Mouse (Mus musculus) intestine, embryonic 16.5 days (tissue): ENCODE data around the gene Lmbrd1. TPM values are rescaled to one million over a fixed set of nuclear protein-coding genes. Genes with fewer than 3 reads are reported as not detected.

Source experiments
- ATAC-seq: fragments of 200-750 bp; cut with Nextera tagmentation; 2 replicates; pipeline ENCODE4 v1.8.0; 2017; ENCODE audit warnings: moderate TSS enrichment, moderate library complexity
- H3K27ac ChIP-seq: fragments of 300-500 bp; sonication (generic); 2 replicates; pipeline ENCODE4 v1.5.1; 2014; ENCODE audit warnings: mild to moderate bottlenecking, low read length
- H3K27me3 ChIP-seq: fragments of 300-500 bp; sonication (generic); replicated peaks from 2 replicates; pipeline ENCODE4 v1.6.1; 2014; ENCODE audit warnings: low read length, control low read depth, mixed read lengths; ENCODE audit not compliant: control insufficient read depth, insufficient read depth
- H3K36me3 ChIP-seq: fragments of 300-500 bp; sonication (generic); 2 replicates; pipeline ENCODE4 v1.6.1; 2014; ENCODE audit warnings: low read length, control low read depth; ENCODE audit not compliant: control insufficient read depth, insufficient read depth
- H3K4me1 ChIP-seq: fragments of 300-500 bp; sonication (generic); 2 replicates; pipeline ENCODE4 v1.6.1; 2014; ENCODE audit warnings: low read length, control low read depth, mixed read lengths; ENCODE audit not compliant: control insufficient read depth, insufficient read depth
- H3K4me2 ChIP-seq: fragments of 300-500 bp; sonication (generic); 2 replicates; pipeline ENCODE4 v1.6.1; 2014; ENCODE audit warnings: low read depth, low read length, control low read depth
- H3K4me3 ChIP-seq: fragments of 300-500 bp; sonication (generic); 2 replicates; pipeline ENCODE4 v1.5.1; 2014; ENCODE audit warnings: mild to moderate bottlenecking, low read length
- H3K9ac ChIP-seq: fragments of 300-500 bp; sonication (generic); 2 replicates; pipeline ENCODE4 v1.6.1; 2014; ENCODE audit warnings: low read depth, low read length
- H3K9me3 ChIP-seq: fragments of 300-500 bp; sonication (generic); 2 replicates; pipeline ENCODE4 v1.6.1; 2016; ENCODE audit warnings: low read length, control low read depth; ENCODE audit not compliant: control insufficient read depth
- WGBS: fragments of 180-500 bp; shearing (Covaris S2); extraction: QIAGEN DNeasy Blood & Tissue Kit; methylation state at CpG from one replicate; pipeline ENCODE4 v1.1.7; 2014; 5-methylcytosine and 5-hydroxymethylcytosine counted together
- polyA plus RNA-seq: library from polyadenylated mRNA; unstranded; fragments of >200 nt; fragmentation: Nextera tagmentation; extraction: Ambion mirVana; gene quantifications from 2 replicates; pipeline ENCODE4 v1.2.1, GENCODE M21; 2015

The Lmbrd1 gene
- polyA plus RNA-seq, 1 experiment from 2014 or later = 36.5 TPM

DNA sequence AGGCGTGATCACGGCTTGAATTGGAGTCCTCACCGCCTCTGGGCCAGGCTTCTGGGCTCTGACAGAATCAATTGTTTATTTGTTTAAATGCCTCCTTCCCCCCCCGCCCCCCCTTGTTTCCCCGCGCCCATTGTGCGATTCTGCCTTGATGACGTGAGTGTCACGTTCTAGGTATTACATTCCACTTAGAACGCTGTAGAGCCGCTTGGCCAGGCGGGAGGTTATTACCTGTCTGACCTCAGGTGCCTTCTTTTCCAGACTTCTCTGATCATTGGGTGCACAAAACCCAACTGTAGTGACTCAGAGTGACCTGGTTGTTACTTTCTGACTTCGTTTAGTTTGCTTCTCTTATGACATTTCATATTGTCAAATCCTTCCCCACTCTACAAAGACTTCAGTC, 641 bp downstream of the Lmbrd1 start:
- WGBS = 2% methylated on average over 12 of the region's 13 CpGs

DNA sequence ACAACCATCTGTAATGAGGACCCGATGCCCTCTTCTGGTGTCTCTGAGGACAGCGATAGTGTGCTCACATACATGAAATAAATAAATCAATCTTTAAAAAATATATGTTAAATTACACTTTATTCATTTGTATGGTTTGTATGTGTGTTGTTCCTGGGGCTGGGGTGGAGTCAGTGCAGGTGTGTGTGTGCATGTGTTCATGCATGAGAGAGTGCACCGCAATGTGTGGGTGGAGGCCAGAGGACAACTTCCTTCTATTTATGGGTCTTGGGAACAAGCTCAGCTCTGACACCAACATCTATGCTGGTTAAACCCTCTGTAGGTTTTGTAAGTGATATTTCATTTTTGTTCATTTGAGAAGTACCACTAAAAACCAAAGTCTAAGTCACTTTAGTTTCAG, 2.6 kb downstream of the Lmbrd1 start:
- WGBS = 95% methylated on average over 3 of the region's 3 CpGs

More for the DNA sequence above, 641 bp downstream of the Lmbrd1 start:
- H3K4me3 ChIP-seq = peak overlapping the region; percentile 88
- H3K9me3 ChIP-seq = no peaks in the 10 kb centered on the region
- no peaks in the 10 kb centered on the region for H3K36me3 ChIP-seq
- H3K4me2 ChIP-seq = peak overlapping the region; percentile 68
- peak overlapping the region; percentile 94 for H3K9ac ChIP-seq
- H3K27me3 ChIP-seq = no peaks in the 10 kb centered on the region
- peak overlapping the region; percentile 75 for H3K27ac ChIP-seq
- H3K4me1 ChIP-seq = peaks cover 4% of the 10 kb centered on the region
- peak; percentile 45 for ATAC-seq

DNA sequence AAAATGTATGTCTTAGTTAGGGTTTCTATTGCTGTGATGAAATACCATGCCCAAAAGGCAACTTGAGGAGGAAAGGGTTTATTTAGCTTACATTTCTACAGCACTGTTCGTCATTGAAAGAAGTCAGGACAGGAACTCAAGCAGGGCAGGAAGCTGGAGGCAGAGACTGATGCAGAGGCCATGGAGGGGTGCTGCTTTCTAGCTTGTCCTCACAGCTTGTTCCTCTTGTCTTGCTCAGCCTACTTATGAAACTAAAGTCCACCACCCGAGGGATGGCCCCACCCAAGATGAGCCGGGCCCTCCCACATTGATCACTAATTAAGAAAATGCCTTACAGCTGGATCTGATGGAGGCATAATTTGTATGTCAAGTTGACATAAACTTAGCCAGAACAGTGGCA, 3.5 kb downstream of the Lmbrd1 start:
- 68% methylated on average over 3 of the region's 3 CpGs for WGBS
- no peaks in the 10 kb centered on the region for H3K9me3 ChIP-seq
- H3K4me3 ChIP-seq = no peak overlapping the region
- peaks cover 4% of the 10 kb centered on the region for H3K4me1 ChIP-seq
- H3K36me3 ChIP-seq = no peaks in the 10 kb centered on the region
- no peak for ATAC-seq
- H3K27ac ChIP-seq = no peak overlapping the region
- no peak overlapping the region for H3K9ac ChIP-seq
- H3K4me2 ChIP-seq = no peak overlapping the region
- no peaks in the 10 kb centered on the region for H3K27me3 ChIP-seq

More for the DNA sequence above, 2.6 kb downstream of the Lmbrd1 start:
- no peaks in the 10 kb centered on the region for H3K36me3 ChIP-seq
- no peak overlapping the region for H3K9ac ChIP-seq
- H3K27me3 ChIP-seq = no peaks in the 10 kb centered on the region
- peaks cover 4% of the 10 kb centered on the region for H3K4me1 ChIP-seq
- ATAC-seq = no peak
- no peak overlapping the region for H3K4me3 ChIP-seq
- H3K9me3 ChIP-seq = no peaks in the 10 kb centered on the region
- no peak overlapping the region for H3K27ac ChIP-seq
- H3K4me2 ChIP-seq = no peak overlapping the region

DNA sequence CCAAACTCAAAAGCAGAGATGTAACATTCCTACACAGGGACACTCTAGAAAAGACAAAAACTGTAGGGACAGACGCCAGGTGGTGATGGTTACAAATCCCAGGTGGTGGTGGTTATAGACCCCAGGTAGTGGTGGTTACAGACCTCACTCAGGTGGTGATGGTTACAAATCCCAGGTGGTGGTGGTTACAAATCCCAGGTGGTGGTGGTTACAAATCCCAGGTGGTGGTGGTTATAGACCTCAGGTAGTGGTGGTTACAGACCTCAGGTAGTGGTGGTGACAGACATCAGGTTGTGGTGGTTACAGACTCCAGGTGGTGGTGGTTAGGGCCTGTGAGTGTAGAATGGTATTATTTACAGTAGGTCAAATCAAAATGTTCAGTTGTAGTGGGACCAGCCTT, 5.5 kb downstream of the Lmbrd1 start:
- H3K9me3 ChIP-seq = no peaks in the 10 kb centered on the region
- no peak overlapping the region for H3K4me3 ChIP-seq
- H3K36me3 ChIP-seq = no peaks in the 10 kb centered on the region
- H3K9ac ChIP-seq = no peak overlapping the region
- H3K4me1 ChIP-seq = peaks cover 4% of the 10 kb centered on the region
- peak; percentile 88 for ATAC-seq
- H3K27me3 ChIP-seq = no peaks in the 10 kb centered on the region
- no peak overlapping the region for H3K4me2 ChIP-seq
- WGBS = 88% methylated on average over 1 of the region's 1 CpGs
- H3K27ac ChIP-seq = no peak overlapping the region

DNA sequence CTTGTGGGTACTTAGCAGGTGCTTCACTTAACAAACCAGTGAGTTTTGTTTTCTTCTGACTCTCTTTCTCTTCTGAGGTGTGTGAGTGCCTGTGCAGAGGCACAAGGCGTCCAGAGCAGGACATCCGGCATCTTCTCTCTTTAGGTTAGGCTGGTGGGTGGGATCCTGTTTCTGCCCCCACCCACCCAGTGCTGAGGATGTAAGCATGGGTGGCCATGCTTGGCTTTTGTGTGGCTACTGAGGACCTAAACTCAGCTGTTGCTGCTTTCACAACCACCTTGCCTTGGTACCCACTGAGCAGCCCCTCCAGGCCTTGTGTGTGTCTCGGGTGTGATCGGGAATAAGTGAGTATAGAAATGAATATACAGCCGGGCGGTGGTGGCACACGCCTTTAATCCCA, 7.2 kb downstream of the Lmbrd1 start:
- H3K4me1 ChIP-seq = no peaks in the 10 kb centered on the region; the same call in 1 of the 2 replicates
- WGBS = 97% methylated on average over 7 of the region's 7 CpGs
- H3K4me2 ChIP-seq = no peak overlapping the region
- no peaks in the 10 kb centered on the region for H3K36me3 ChIP-seq
- no peak overlapping the region for H3K9ac ChIP-seq
- H3K4me3 ChIP-seq = no peak overlapping the region
- ATAC-seq = no peak
- H3K9me3 ChIP-seq = no peaks in the 10 kb centered on the region
- H3K27me3 ChIP-seq = no peaks in the 10 kb centered on the region
- H3K27ac ChIP-seq = no peak overlapping the region

DNA sequence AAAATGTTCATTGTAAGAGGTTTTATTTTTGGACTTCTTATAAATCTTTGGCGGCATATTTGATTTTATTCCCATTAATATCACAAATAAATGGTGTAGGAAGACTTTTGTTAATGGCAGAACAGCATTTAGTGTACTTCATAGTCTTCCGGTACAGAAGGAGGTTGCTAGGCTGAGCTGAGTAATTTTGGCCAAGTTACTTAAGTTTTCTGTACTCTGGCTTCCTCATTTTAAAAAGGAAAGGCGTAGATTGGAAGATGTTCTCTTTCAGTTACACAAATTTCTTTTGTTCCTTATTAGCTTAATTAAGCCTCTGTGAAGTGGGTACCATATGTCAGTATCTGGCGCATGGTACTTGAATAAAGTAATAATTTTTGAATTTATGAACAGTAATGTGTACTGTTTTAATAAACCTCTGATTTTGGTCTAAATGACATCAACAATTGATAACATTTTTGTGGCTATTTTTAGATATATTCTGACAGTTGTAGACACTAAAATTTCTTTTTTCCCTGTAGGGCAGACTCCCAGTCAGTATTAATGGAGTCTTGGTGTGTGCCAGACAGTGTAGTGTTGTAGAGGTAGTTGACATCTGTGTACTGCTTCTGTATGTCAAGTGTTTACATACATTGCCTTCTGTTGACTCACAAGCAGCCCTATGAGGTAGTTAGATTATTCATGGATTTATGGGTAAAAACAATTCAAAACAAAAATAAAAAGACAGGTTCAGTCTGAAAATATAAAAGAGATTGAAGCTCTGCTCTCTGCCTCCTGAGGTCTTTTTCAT, 8.0 kb downstream of the Lmbrd1 start:
- no peak for ATAC-seq
- Histone ChIP-seq H3K9ac (no peak overlapping the region), H3K4me1 (no peaks in the 10 kb centered on the region; the same call in 1 of the 2 replicates), H3K9me3 (no peaks in the 10 kb centered on the region), H3K4me3 (no peak overlapping the region), H3K4me2 (no peak overlapping the region), H3K27ac (no peak overlapping the region), H3K27me3 (no peaks in the 10 kb centered on the region), H3K36me3 (no peaks in the 10 kb centered on the region)
- WGBS = 91% methylated on average over 4 of the region's 4 CpGs

DNA sequence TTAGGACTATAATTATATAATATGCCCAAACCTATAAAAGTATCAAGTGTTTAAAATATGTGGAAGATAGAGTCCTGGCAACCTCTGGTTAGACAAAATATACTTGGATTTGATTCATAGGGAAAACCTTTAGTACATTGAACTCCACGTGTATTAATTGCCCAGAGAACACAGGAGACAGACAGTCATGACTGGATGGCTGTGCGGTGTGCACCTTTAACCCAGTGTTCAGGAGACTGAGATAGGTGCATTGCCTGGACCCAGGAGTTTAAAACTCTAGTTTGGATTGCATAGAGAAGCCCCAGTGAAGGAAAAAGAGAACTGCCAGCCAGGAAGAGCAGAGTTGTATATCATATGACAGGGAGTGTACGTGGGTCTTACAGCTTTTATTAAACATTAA, 19.2 kb downstream of the Lmbrd1 start:
- Histone ChIP-seq H3K9ac (no peak overlapping the region), H3K27ac (no peak overlapping the region), H3K4me1 (peaks cover 15% of the 10 kb centered on the region), H3K4me2 (no peak overlapping the region), H3K27me3 (no peaks in the 10 kb centered on the region), H3K4me3 (no peak overlapping the region), H3K36me3 (no peaks in the 10 kb centered on the region), H3K9me3 (no peaks in the 10 kb centered on the region)
- no peak for ATAC-seq
- WGBS = 69% methylated on average over 3 of the region's 3 CpGs

DNA sequence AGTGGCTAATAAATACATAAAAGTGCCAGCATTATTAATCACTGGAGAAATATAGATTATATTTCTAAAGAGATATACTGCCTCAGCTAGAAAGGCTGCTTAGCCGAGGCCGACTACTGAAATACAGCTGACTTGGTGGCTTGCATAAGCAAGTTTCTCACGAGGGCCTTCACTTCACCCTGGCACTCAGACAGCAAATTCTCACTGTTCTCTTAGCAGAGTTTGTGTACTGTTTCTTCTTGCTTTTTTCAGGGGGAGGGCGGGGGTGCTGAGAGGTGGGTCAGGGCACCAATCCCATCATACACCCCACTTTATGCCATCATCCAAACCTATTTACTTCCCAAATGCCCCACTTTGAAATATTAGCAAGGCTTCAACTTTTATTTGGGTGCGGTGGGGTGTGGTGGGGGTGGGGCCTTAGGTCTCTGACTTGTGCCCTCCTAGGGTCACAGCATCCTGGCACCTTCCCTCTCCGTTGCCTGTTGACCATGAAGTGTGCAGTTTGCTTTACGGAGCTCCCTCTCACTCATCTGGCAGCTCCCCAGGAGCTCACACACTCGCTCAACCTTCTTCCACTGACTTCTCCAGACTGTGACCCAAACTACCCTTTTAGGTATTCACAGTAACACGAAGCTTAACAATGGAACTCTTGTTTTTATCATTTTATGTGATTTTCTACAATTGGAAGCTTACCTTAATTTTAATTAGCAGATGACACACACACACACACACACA, 19.9 kb downstream of the Lmbrd1 start:
- Histone ChIP-seq H3K9ac (no peak overlapping the region), H3K4me1 (peaks cover 17% of the 10 kb centered on the region), H3K27ac (no peak overlapping the region), H3K27me3 (no peaks in the 10 kb centered on the region), H3K9me3 (no peaks in the 10 kb centered on the region), H3K4me2 (no peak overlapping the region), H3K4me3 (no peak overlapping the region), H3K36me3 (no peaks in the 10 kb centered on the region)
- WGBS = 66% methylated on average over 9 of the region's 9 CpGs
- ATAC-seq = no peak

DNA sequence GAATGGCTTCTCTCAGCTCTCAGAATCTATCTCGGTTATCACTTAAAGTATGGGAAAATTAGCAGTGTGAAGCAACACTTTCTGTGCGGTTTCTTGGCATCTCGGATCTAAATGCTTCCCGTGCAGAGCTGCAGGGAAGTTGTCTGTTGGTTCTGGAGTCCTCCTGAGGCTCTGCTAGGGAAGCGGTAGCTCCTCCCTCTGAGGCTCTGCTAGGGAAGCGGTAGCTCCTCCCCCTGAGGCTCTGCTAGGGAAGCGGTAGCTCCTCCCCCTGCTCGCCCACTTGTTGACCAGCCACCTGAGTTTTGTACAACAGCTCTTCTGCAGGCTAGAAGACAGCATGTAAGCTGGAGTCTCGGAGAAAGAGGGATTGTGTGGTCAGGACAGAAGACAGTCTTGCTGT, 20.9 kb downstream of the Lmbrd1 start:
- H3K4me3 ChIP-seq = no peak overlapping the region
- H3K4me1 ChIP-seq = peaks cover 17% of the 10 kb centered on the region
- H3K4me2 ChIP-seq = 0 out of 2 replicates have a peak overlapping the region, but pooled peaks have one; percentile 17
- no peaks in the 10 kb centered on the region for H3K9me3 ChIP-seq
- no peaks in the 10 kb centered on the region for H3K36me3 ChIP-seq
- no peaks in the 10 kb centered on the region for H3K27me3 ChIP-seq
- 18% methylated on average over 9 of the region's 9 CpGs for WGBS
- no peak overlapping the region; the same call in 1 of the 2 replicates for H3K27ac ChIP-seq
- no peak overlapping the region for H3K9ac ChIP-seq
- peak; percentile 79 for ATAC-seq
